Mouse (Mus musculus): ENCODE measurements around the gene Hdac11. TPM values are rescaled to one million over a fixed set of nuclear protein-coding genes. Genes with fewer than 3 reads are reported as not detected.

The Hdac11 gene
- polyA plus RNA-seq (2015; fragmentation: Nextera tagmentation; extraction: Ambion mirVana): 8.7 and 10.4 TPM in 2 replicates

DNA sequence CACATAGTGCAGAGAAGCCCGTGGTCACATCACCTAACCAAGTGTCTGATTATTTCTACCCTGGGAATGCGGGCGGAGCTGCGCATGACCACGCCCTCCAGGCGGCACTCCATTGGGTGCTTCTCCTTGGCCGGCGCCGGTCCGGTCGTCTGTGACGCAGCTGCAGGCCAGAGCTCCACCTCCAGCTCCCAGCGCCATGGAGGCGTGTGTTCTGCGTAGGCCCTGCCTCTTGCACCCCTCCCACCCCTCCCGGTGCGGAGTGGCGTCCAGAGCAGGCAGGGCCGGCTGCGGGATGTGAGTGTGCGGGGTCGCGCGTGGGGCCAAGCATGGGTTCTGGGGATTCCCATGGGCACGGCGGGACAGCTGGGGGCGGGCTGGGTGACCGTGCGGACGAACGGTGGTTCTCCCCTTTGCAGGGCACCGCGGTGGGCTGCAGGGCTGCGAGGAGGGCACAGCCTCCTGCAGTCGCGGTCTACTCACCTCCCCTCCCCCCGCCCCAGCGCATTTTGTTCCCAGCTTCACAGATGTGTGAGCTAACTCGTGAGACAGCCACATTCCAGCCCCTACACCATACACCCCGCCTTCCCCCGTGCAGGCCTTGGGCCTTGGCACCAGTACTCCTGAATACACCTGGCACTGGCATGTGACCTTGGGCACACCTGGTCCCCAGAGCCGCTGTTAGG lies at the start of gene Hdac11:
TSS of gene Hdac11 (plus strand) at position 112 of the 683 bp plus-strand sequence.
- Histone ChIP-seq H3K27me3 (peaks cover 5% of the 10 kb centered on the region; the same call in 1 of the 2 replicates), H3K9me3 (replicated peaks) (no peaks in the 10 kb centered on the region), H3K4me3 (peak within 1 kb of the TSS; percentile 72), H3K9ac (peak within 1 kb of the TSS; percentile 78), H3K36me3 (no peaks in the 10 kb centered on the region), H3K4me1 (replicated peaks) (peaks cover 59% of the 10 kb centered on the region), H3K27ac (peak within 1 kb of the TSS; percentile 81), H3K4me2 (peak within 1 kb of the TSS; percentile 84)
- WGBS: under 1% methylated on average over 42 of the region's 42 CpGs
- ATAC-seq (replicated peaks; ENCODE audit: insufficient number of reproducible peaks, insufficient read depth, low FRiP score, low read depth): peak; percentile 92

DNA sequence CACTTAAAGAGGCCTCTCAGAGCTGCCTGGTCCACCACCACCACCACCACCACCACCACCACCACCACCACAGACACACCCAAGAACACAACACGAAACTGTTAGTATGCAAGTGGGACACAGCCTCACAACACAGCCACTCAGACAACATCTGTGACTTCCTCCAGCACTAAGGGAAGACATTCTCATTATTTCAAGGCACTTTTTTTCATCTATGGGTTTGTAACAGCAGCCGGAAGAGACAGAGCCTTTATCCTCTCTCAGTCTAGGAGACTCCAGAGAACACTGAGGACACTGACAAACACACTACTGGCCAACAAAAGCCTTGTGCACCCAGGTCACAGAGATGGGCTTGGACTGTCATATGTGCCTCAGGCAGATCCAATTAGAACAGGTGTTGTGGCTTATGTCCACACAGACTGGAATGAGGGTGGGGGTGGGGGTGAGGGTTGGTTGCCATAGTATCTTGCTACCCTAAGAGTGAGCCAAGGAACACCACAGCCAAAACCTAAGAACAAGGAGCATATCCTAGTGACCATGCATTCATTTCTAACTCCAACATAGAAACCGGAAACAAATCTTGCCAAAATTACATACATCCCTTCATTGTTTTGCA lies 48.1 kb upstream of the Hdac11 start:
- Histone ChIP-seq H3K36me3 (no peaks in the 10 kb centered on the region), H3K9me3 (replicated peaks) (no peaks in the 10 kb centered on the region), H3K9ac (no peak overlapping the region), H3K4me3 (no peak overlapping the region), H3K4me2 (no peak overlapping the region), H3K4me1 (replicated peaks) (peaks cover 7% of the 10 kb centered on the region), H3K27me3 (no peaks in the 10 kb centered on the region), H3K27ac (no peak overlapping the region)
- no peak for ATAC-seq (replicated peaks; ENCODE audit: insufficient number of reproducible peaks, insufficient read depth, low FRiP score, low read depth)
- WGBS: 78% methylated on average over 3 of the region's 3 CpGs

DNA sequence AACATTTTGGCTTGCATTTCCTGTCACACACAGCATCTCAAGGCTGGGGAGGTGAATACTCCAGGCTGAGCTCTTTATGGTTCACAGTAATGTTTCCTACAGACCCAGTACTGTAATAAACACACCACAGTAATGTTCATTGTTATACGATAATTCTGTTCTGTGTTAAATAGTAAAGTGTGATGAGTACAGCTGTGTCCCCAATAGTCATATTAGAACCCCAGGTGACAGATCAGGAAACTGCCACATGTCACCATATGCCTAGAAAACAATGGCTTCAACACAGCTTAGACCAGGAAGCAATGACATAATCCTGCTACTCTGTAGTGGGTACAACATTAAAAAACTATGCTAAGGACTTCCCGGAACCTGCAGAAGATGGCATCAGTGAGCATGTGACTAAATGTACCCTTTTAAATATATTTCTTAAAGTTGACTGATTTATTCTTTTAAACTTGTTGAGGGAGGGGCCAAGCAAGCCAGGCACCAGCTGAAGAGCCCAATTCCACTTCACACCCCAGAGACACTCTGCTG lies 47.5 kb upstream of the Hdac11 start:
- H3K27ac ChIP-seq: no peak overlapping the region
- H3K36me3 ChIP-seq: no peaks in the 10 kb centered on the region
- no peak overlapping the region for H3K4me2 ChIP-seq
- no peak for ATAC-seq (replicated peaks; ENCODE audit: insufficient number of reproducible peaks, insufficient read depth, low FRiP score, low read depth)
- H3K4me3 ChIP-seq: no peak overlapping the region
- H3K9ac ChIP-seq: no peak overlapping the region
- 79% methylated on average over 2 of the region's 2 CpGs for WGBS
- H3K27me3 ChIP-seq: no peaks in the 10 kb centered on the region
- H3K9me3 ChIP-seq (replicated peaks): no peaks in the 10 kb centered on the region
- peaks cover 7% of the 10 kb centered on the region for H3K4me1 ChIP-seq (replicated peaks)

DNA sequence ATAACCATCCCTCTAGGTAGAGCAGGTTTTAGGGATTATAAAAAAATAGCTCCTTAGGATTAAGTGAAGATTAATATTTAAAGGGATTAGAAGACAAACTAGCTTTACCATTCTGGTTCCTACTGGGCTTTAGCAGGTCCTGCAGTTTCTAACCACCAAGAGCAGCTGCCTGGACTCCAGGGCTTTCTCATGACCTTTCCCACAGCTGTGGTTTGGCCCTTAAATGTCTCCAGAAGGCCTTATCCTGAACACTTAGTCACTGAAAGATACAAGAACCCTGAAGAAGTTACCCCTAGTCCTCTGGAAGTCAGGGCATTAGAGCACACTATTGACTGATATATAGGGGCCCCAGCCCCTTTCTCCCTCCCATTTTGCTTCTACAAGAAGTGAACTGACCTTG lies 47.0 kb upstream of the Hdac11 start:
- Histone ChIP-seq H3K36me3 (no peaks in the 10 kb centered on the region), H3K9me3 (replicated peaks) (no peaks in the 10 kb centered on the region), H3K4me1 (replicated peaks) (peaks cover 3% of the 10 kb centered on the region; the same call in 1 of the 2 replicates), H3K4me2 (no peak overlapping the region), H3K4me3 (no peak overlapping the region), H3K27me3 (no peaks in the 10 kb centered on the region), H3K9ac (no peak overlapping the region), H3K27ac (no peak overlapping the region)
- no peak for ATAC-seq (replicated peaks; ENCODE audit: insufficient number of reproducible peaks, insufficient read depth, low FRiP score, low read depth)

DNA sequence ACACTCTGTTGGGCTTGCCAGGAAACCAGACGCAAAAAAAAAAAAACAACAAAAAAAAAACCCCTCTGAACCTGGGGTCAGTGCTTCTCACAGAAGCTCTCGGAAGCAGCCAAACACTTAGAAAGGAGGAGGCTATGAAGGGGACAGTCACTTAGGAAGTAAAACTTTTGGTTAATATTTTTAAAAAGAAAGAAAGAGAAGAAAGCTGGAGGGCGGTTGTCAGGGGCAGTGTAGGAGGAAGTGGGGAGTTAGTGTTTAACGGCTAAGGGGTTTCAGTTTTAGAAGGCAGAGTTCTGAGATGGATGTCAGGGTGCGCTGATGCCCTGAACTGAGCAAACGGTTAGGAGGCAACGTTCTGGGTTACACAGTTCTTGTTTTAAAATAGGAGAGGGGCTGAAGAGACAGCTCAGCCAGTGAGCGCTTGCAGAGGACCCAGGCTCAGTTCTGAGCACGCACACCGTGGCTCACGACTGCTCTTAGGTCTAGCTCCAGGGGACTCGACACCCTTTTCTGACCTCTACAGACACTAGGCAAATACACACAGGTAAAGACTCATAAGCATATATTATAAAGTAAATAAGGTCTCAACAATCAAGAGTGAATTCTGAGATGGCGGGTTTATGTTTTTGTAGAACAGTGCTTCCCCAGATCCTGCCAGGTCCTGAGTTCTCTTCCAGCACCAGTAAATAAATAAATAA lies 46.0 kb upstream of the Hdac11 start:
- Histone ChIP-seq H3K27me3 (no peaks in the 10 kb centered on the region), H3K9ac (no peak overlapping the region), H3K4me1 (replicated peaks) (no peaks in the 10 kb centered on the region), H3K4me2 (no peak overlapping the region), H3K36me3 (no peaks in the 10 kb centered on the region), H3K9me3 (replicated peaks) (no peaks in the 10 kb centered on the region), H3K4me3 (no peak overlapping the region), H3K27ac (no peak overlapping the region)
- WGBS: 66% methylated on average over 13 of the region's 13 CpGs
- no peak for ATAC-seq (replicated peaks; ENCODE audit: insufficient number of reproducible peaks, insufficient read depth, low FRiP score, low read depth)

DNA sequence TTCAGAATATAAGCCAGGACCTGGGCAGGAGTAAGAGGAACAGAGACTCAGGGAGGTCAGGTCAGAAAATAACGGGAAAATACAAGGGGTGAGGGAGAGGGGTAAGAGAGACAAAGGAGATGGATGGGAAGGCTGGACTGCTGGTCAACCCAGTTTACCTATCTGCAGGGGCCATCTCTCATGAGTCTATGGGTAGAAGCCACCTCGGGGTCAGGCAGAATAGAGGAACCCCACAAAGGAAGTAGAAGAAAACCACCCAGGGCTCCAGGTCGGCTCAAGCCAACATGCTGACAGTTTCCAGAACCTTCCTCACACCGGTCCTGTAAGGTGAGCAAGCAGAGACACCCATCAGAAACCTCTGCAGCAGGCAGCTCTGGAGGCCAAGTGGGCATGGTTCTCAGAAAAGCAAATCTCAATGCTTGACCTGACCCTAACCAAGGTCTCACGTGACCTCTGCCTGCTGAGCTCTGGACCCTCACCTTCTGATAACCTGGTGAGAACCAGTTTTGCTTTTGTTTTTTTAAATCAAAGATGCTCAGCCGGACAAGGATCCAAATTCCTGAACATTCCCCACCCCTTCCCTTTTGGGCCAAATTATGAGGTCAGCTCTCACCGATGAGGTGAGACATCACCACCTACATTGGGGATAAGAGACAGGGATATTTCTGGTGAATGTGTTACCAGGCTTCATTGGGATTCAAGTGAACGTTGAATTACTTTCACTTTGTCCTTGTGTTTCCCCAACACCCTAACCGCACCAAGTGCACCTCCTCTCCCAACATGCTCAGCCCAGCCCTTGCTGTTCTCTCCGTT lies 45.1 kb upstream of the Hdac11 start:
- no peaks in the 10 kb centered on the region for H3K27me3 ChIP-seq
- H3K9ac ChIP-seq: no peak overlapping the region
- H3K4me3 ChIP-seq: no peak overlapping the region
- H3K4me2 ChIP-seq: no peak overlapping the region
- H3K36me3 ChIP-seq: no peaks in the 10 kb centered on the region
- ATAC-seq (replicated peaks; ENCODE audit: insufficient number of reproducible peaks, insufficient read depth, low FRiP score, low read depth): no peak
- no peak overlapping the region for H3K27ac ChIP-seq
- WGBS: 77% methylated on average over 10 of the region's 10 CpGs
- no peaks in the 10 kb centered on the region for H3K9me3 ChIP-seq (replicated peaks)
- peaks cover 6% of the 10 kb centered on the region; the same call in 1 of the 2 replicates for H3K4me1 ChIP-seq (replicated peaks)

DNA sequence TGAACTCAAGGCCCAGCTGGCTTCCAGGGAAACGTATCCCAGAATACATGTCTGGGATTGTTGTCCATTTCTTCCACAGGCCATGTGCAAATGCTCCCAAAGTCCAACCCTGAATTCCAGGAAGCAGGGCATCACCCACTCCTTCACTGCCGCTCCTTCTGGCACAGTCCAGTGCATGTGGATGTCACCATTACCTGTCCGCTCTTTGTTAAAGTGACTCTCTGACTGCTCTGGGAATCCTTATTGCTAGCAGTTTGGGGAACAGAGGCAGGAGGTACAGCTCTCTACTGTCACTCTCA lies 44.6 kb upstream of the Hdac11 start:
- H3K4me3 ChIP-seq: no peak overlapping the region
- peaks cover 8% of the 10 kb centered on the region; the same call in 1 of the 2 replicates for H3K4me1 ChIP-seq (replicated peaks)
- no peaks in the 10 kb centered on the region for H3K27me3 ChIP-seq
- no peak overlapping the region for H3K4me2 ChIP-seq
- H3K9ac ChIP-seq: no peak overlapping the region
- WGBS: 83% methylated on average over 3 of the region's 3 CpGs
- no peak overlapping the region for H3K27ac ChIP-seq
- H3K36me3 ChIP-seq: no peaks in the 10 kb centered on the region
- no peak for ATAC-seq (replicated peaks; ENCODE audit: insufficient number of reproducible peaks, insufficient read depth, low FRiP score, low read depth)
- no peaks in the 10 kb centered on the region for H3K9me3 ChIP-seq (replicated peaks)

DNA sequence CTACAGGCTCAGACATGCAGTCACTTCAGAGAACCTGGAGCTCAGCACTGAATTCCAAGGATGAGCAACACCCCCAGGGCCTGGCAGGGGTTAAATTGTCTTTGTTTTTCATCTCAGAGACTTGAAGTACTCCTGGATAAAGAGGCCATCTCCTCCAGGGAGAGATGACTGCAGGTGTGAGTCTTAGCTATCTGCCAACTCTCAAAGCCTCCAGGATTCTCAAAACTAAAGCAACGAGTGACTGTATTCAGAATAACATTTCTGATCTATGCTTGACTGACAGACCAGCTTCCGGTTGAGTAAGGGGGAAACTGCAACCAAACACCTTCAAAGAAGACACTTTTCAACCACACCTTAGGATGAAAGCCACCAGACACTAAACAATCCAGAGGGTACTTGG lies 41.7 kb upstream of the Hdac11 start:
- Histone ChIP-seq H3K4me2 (peak overlapping the region; percentile 94; the same call in 1 of the 2 replicates), H3K4me1 (replicated peaks) (peaks cover 16% of the 10 kb centered on the region; the same call in 1 of the 2 replicates), H3K4me3 (no peak overlapping the region), H3K27me3 (no peaks in the 10 kb centered on the region), H3K9ac (0 out of 2 replicates have a peak overlapping the region, but pooled peaks have one; percentile 3), H3K36me3 (no peaks in the 10 kb centered on the region), H3K9me3 (replicated peaks) (no peaks in the 10 kb centered on the region), H3K27ac (peak overlapping the region; percentile 22; the same call in 1 of the 2 replicates)
- WGBS: 41% methylated on average over 2 of the region's 2 CpGs
- ATAC-seq (replicated peaks; ENCODE audit: insufficient number of reproducible peaks, insufficient read depth, low FRiP score, low read depth): no peak

DNA sequence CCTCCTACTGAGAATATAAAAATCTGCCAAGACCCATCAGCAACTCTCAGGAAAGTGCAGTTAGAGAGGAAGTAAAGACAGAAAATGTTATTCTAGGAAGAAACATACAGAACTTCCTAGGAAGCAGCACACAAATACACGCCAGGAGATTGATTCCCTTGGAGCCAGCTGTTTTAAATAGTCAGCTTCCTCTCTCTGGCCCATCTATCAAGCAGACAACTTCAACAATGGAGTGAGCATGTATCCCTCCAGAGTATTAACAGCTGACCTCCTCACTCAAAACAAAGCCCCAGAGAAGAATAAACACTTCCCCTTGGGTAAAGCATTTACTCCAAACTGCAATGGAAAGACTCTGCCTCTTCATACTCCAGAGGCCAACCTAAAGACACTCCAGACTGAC lies 41.3 kb upstream of the Hdac11 start:
- H3K27ac ChIP-seq: peak overlapping the region; percentile 29; the same call in 1 of the 2 replicates
- H3K9ac ChIP-seq: no peak overlapping the region
- peaks cover 16% of the 10 kb centered on the region; the same call in 1 of the 2 replicates for H3K4me1 ChIP-seq (replicated peaks)
- peak overlapping the region; percentile 94; the same call in 1 of the 2 replicates for H3K4me2 ChIP-seq
- WGBS: 43% methylated on average over 1 of the region's 1 CpGs
- no peak for ATAC-seq (replicated peaks; ENCODE audit: insufficient number of reproducible peaks, insufficient read depth, low FRiP score, low read depth)
- no peaks in the 10 kb centered on the region for H3K27me3 ChIP-seq
- H3K36me3 ChIP-seq: no peaks in the 10 kb centered on the region
- no peaks in the 10 kb centered on the region for H3K9me3 ChIP-seq (replicated peaks)
- peak overlapping the region; percentile 70; the same call in 1 of the 2 replicates for H3K4me3 ChIP-seq

DNA sequence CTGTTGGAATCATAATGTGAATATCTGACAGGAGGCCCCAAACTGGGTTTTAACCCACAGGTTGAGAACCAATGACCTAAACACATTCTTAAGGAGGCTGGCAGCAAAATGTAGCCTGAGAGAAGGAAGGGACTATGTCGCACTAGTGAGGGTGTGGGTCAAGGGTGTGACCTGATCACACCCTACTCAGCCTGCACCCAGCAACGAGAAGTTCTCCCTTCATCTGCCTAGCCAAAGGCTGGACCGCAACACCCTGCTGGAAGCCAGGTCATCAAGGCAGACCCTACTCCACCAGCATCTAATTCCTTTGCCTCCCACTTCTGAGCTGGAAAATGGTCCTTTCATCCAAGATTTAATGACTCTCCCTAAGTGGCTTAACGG lies 40.6 kb upstream of the Hdac11 start:
- Histone ChIP-seq H3K4me2 (peak overlapping the region; percentile 94), H3K4me1 (replicated peaks) (peaks cover 16% of the 10 kb centered on the region; the same call in 1 of the 2 replicates), H3K36me3 (no peaks in the 10 kb centered on the region), H3K27me3 (no peaks in the 10 kb centered on the region), H3K9ac (peak overlapping the region; percentile 66), H3K9me3 (replicated peaks) (no peaks in the 10 kb centered on the region), H3K27ac (peak overlapping the region; percentile 54; the same call in 1 of the 2 replicates), H3K4me3 (peak overlapping the region; percentile 70)
- ATAC-seq (replicated peaks; ENCODE audit: insufficient number of reproducible peaks, insufficient read depth, low FRiP score, low read depth): no peak
- 37% methylated on average over 4 of the region's 4 CpGs for WGBS
